Mouse (Mus musculus): ENCODE measurements around the gene Lars2.

- TF ChIP-seq TBP (IDR thresholded peaks at IDR 0.05; ENCODE audit: low read depth, low read length): no peak
- TF ChIP-seq MAZ (IDR thresholded peaks at IDR 0.05; ENCODE audit: low read depth, low read length): no peak
- TF ChIP-seq POLR2AphosphoS5 (IDR thresholded peaks at IDR 0.05; ENCODE audit: borderline replicate concordance, low read depth, low read length): no peak
- TF ChIP-seq ZNF384 (IDR thresholded peaks at IDR 0.05; ENCODE audit: low read depth, low read length): no peak
- no peak for TF ChIP-seq RCOR1 (IDR thresholded peaks at IDR 0.05; ENCODE audit: low read depth, low read length)
- TF ChIP-seq POLR2A (IDR thresholded peaks at IDR 0.05; ENCODE audit: control insufficient read depth in 1 of 2, insufficient read depth in 1 of 2, low read depth in 1 of 2, low read length in 2 of 2, poor library complexity in 1 of 2): no peak
- no peak for TF ChIP-seq TAL1 (IDR thresholded peaks at IDR 0.05; ENCODE audit: low read length)
- no peak for TF ChIP-seq E2F4 (IDR thresholded peaks at IDR 0.05; ENCODE audit: borderline replicate concordance, low read depth, low read length)
These were observed 100.5 kb downstream of the Lars2 start for GRCm38 (mm10) chr9:123467141-123467620.
